Mouse (Mus musculus): ENCODE data around the gene Phox2b.

- TF ChIP-seq ZC3H11A (IDR thresholded peaks at IDR 0.05; ENCODE audit: borderline replicate concordance, low read depth, low read length) (no peak), MAFK (IDR thresholded peaks at IDR 0.05; ENCODE audit: insufficient read depth, low read depth, low read length) (no peak), ZNF384 (IDR thresholded peaks at IDR 0.05; ENCODE audit: low read depth, low read length) (no peak), HCFC1 (IDR thresholded peaks at IDR 0.05; ENCODE audit: borderline replicate concordance, insufficient read depth, low read length) (no peak), CHD2 (IDR thresholded peaks at IDR 0.05; ENCODE audit: low read depth, low read length) (no peak)
Measured at GRCm38 (mm10) chr5:67134698-67135097, 35.6 kb upstream of the Phox2b start.

All from ES-E14 (cell line).